Mouse (Mus musculus) liver, postnatal 0 days (tissue): ENCODE data around the gene Rab11fip5. TPM values are rescaled to one million over a fixed set of nuclear protein-coding genes. Genes with fewer than 3 reads are reported as not detected.

Experiments
- ATAC-seq: fragments of 200-750 bp; cut with Nextera tagmentation; 2 replicates; pipeline ENCODE4 v1.8.0; 2017; ENCODE audit warnings: mild to moderate bottlenecking, moderate library complexity
- DNase-seq: peaks from one replicate; pipeline ENCODE4 v3.0.0-alpha.2; 2016
- H3K27ac ChIP-seq: fragments of 300-500 bp; sonication (generic); 2 replicates; pipeline ENCODE4 v1.5.1; 2014; ENCODE audit warnings: antibody characterized with exemption, moderate library complexity, mild to moderate bottlenecking, low read depth
- H3K27me3 ChIP-seq: fragments of 300-500 bp; sonication (generic); 2 replicates; pipeline ENCODE4 v1.6.1; 2014; ENCODE audit warnings: low read length, control low read depth, mixed read lengths; ENCODE audit not compliant: insufficient read depth
- H3K36me3 ChIP-seq: fragments of 300-500 bp; sonication (generic); replicated peaks from 2 replicates; pipeline ENCODE4 v1.6.1; 2014; ENCODE audit warnings: mild to moderate bottlenecking, control low read depth, low read length, moderate library complexity, mixed read lengths; ENCODE audit not compliant: insufficient read depth
- H3K4me1 ChIP-seq: fragments of 300-500 bp; sonication (generic); 2 replicates; pipeline ENCODE4 v1.6.1; 2014; ENCODE audit warnings: antibody characterized with exemption, mild to moderate bottlenecking, control low read depth; ENCODE audit not compliant: insufficient read depth
- H3K4me2 ChIP-seq: fragments of 300-500 bp; sonication (generic); 2 replicates; pipeline ENCODE4 v1.6.1; 2014; ENCODE audit warnings: low read depth, mild to moderate bottlenecking, low read length, moderate library complexity, mixed read lengths
- H3K4me3 ChIP-seq: fragments of 300-500 bp; sonication (generic); 2 replicates; pipeline ENCODE4 v1.5.1; 2014; ENCODE audit warnings: low read depth, low read length
- H3K9ac ChIP-seq: fragments of 300-500 bp; sonication (generic); replicated peaks from 2 replicates; pipeline ENCODE4 v1.6.1; 2014; ENCODE audit warnings: mild to moderate bottlenecking, moderate library complexity
- H3K9me3 ChIP-seq: fragments of 300-500 bp; sonication (generic); 2 replicates; pipeline ENCODE4 v1.6.1; 2016; ENCODE audit warnings: mild to moderate bottlenecking, control low read depth, low read length, mixed read lengths
- CTCF ChIP-seq: sonication (generic); IDR thresholded peaks from 2 replicates; pipeline ENCODE4 v1.5.1; 2016; ENCODE audit warnings: antibody characterized with exemption, low read depth
- EP300 ChIP-seq: IDR thresholded peaks from 2 replicates; pipeline ENCODE4 v1.6.1; 2016; ENCODE audit warnings: antibody characterized with exemption, low read depth, mild to moderate bottlenecking
- WGBS: fragments of 180-500 bp; shearing (Covaris S2); extraction: QIAGEN DNeasy Blood & Tissue Kit; methylation state at CpG from one replicate; pipeline ENCODE4 v1.1.7; 2014; ENCODE audit not compliant: insufficient replicate concordance; 5-methylcytosine and 5-hydroxymethylcytosine counted together
- polyA plus RNA-seq: library from polyadenylated mRNA; unstranded; fragments of >200 nt; fragmentation: Nextera tagmentation; extraction: Ambion mirVana; gene quantifications from 2 replicates; pipeline ENCODE4 v1.2.1, GENCODE M21; 2015

The Rab11fip5 gene
- polyA plus RNA-seq, 1 experiment from 2014 or later, result 1.1 TPM

DNA sequence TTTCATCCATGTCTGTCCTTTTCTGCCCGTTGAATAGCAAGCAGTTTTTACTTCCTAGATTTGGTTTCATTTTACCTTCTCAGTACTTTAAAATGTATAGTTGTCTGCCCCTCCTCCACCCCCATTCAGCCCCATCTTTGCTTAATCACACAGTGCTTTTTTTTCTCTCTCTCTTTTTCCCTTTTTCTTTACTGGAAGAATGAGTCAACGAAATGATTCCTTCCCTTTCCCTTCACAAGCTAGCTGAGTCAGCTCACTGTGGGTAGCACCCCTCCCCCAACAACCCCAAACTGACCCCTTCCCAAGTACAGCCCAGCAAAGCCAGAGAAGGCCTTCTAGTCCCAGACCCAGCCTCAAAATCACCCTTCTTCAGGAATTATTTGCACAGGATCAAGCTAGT lies 49.3 kb downstream of the Rab11fip5 start:
- Histone ChIP-seq H3K27ac (no peak overlapping the region), H3K36me3 (no peaks in the 10 kb centered on the region), H3K27me3 (no peaks in the 10 kb centered on the region), H3K9me3 (no peaks in the 10 kb centered on the region), H3K4me3 (no peak overlapping the region), H3K9ac (no peak overlapping the region), H3K4me1 (peaks cover 11% of the 10 kb centered on the region), H3K4me2 (no peak overlapping the region)
- DNase-seq (no peak), ATAC-seq (no peak)
- WGBS, result 21% methylated on average over 2 of the region's 2 CpGs
- TF ChIP-seq EP300 (no peak), CTCF (no peak)

DNA sequence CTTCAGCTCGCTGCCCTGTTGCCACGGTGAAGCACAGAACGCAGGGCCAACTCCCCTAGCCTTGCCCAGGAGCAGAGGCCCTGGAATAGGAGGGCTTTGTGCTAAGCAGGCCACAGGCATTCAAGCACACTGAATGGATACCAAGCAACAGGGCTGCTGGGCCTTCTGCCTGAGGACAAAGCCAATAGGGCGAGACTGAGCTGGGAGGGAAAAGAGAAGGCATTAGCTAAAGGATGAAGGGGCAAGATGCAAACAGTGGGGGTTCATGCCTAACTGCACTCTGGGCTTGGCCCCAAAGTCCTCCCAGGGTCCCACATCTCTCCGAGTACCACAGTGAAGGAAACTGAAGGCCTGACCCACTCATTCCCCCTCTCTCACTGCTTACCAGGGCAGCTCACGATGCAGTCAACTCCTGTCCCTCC lies 54.0 kb downstream of the Rab11fip5 start:
- H3K36me3 ChIP-seq, result no peaks in the 10 kb centered on the region
- DNase-seq (no peak), ATAC-seq (no peak)
- no peaks in the 10 kb centered on the region for H3K27me3 ChIP-seq
- no peak overlapping the region for H3K4me2 ChIP-seq
- TF ChIP-seq EP300 (no peak), CTCF (no peak)
- peaks cover 2% of the 10 kb centered on the region; the same call in 1 of the 2 replicates for H3K4me1 ChIP-seq
- H3K27ac ChIP-seq, result no peak overlapping the region
- no peak overlapping the region for H3K9ac ChIP-seq
- WGBS, result 85% methylated on average over 6 of the region's 6 CpGs
- H3K9me3 ChIP-seq, result no peaks in the 10 kb centered on the region
- H3K4me3 ChIP-seq, result no peak overlapping the region

DNA sequence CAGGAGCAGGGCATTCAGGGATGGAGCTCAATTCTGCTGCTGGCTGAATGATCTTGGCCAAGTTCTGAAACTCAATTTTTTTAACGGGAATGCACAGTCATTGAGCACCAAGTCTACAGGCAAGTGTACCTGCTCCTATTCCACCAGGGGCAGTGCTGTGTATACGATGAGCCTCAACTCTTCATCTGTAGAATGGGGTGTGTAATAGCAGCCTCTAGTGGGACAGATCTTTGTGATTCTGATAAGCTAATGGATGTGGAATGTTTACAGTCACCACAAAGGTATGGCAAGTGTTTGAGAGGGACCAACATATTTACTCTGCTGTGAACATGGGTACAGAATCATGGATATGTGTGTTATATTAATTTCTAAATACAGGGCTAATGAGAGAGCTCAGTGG lies 58.2 kb downstream of the Rab11fip5 start:
- ATAC-seq (no peak), DNase-seq (no peak)
- WGBS, result 84% methylated on average over 2 of the region's 2 CpGs
- no peak for TF ChIP-seq CTCF
- no peak for TF ChIP-seq EP300
- no peaks in the 10 kb centered on the region for H3K9me3 ChIP-seq
- no peaks in the 10 kb centered on the region for H3K27me3 ChIP-seq
- H3K4me1 ChIP-seq, result no peaks in the 10 kb centered on the region
- no peak overlapping the region for H3K9ac ChIP-seq
- no peak overlapping the region for H3K4me3 ChIP-seq
- no peaks in the 10 kb centered on the region for H3K36me3 ChIP-seq
- H3K4me2 ChIP-seq, result no peak overlapping the region
- no peak overlapping the region for H3K27ac ChIP-seq

DNA sequence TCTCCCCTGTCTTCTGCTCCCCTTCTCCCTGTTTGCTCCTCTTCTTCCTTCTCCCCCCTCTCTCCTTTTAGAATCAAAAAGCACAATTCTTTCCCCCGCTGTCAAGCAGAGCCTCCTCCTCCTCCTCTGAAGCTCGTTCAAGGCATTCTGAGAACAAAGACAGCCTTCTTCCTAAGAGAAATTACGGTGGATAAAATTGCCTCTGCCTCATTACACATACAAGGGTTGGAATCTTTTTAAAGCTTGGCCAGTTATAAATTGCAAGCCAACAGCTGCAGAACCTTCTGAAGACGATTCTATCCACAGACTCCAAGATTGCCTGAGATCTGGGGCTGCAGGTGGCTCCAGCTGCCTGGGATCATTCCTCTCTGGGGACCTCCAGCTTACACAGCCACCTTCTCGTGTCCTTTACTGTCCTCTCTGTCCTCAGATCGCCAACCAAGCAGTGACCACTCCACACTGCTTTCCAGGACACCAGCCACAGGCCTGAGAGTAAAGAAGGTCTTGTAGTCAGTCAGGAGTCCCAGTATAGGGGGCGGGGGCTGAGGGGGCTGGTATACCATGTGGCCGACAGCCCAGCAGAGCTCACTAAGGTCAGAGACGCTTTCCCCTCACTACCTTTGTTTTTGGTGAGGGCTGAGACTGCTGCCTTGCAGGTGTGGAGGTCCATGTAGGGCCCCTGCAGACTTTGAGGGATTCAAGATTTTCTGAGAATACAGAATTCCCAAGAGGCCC lies 60.2 kb downstream of the Rab11fip5 start:
- H3K27ac ChIP-seq, result no peak overlapping the region
- H3K27me3 ChIP-seq, result no peaks in the 10 kb centered on the region
- no peaks in the 10 kb centered on the region for H3K9me3 ChIP-seq
- TF ChIP-seq CTCF (no peak), EP300 (no peak)
- H3K4me2 ChIP-seq, result no peak overlapping the region
- 75% methylated on average over 9 of the region's 9 CpGs for WGBS
- no peak overlapping the region for H3K9ac ChIP-seq
- no peak for ATAC-seq
- H3K36me3 ChIP-seq, result no peaks in the 10 kb centered on the region
- no peak overlapping the region for H3K4me3 ChIP-seq
- no peak for DNase-seq
- no peaks in the 10 kb centered on the region for H3K4me1 ChIP-seq

DNA sequence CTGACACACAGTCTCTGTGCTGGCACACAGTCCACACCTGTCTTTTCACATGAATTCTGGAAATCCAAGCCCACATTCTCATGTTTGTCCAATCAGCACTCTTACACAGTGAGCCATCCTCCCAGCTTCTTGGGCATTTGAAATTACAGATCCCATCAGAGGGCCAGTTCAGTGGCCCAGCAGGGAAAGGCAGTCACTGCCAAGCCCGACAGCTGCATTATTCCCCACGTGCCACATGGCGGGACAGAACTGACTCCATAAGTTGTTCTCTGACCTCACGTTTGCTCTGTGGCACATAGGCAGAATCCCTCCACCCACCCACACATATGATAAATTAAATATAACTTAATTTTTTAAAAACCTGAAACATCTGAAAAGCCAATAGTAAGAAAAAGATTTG lies 66.5 kb downstream of the Rab11fip5 start:
- no peak for ATAC-seq
- WGBS, result 83% methylated on average over 4 of the region's 4 CpGs
- TF ChIP-seq CTCF, result no peak
- no peak for TF ChIP-seq EP300

DNA sequence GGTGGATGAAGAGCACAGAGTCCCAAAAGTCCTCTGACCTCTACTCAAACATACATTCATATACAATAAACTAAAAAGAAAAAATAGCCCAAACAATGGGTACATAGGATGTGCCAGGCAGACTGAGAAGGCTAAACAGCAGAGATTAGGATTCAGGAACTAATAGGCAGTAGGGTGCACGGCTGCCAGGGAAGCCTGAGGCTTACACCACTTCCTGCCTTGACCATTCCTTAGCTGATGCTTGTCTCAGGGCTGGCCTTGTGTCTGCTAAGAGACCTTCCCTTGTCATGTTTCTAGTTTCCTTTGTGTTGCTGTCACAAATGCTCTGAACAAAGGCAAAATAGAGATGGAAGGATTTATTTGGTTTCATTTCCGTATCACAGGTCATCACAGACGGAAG lies 68.1 kb downstream of the Rab11fip5 start:
- Histone ChIP-seq H3K27me3 (no peaks in the 10 kb centered on the region), H3K9ac (no peak overlapping the region), H3K9me3 (no peaks in the 10 kb centered on the region), H3K4me1 (peaks cover 4% of the 10 kb centered on the region), H3K36me3 (no peaks in the 10 kb centered on the region), H3K4me3 (no peak overlapping the region), H3K4me2 (no peak overlapping the region), H3K27ac (no peak overlapping the region)
- WGBS, result 61% methylated on average over 3 of the region's 3 CpGs
- ATAC-seq, result no peak
- DNase-seq, result no peak
- TF ChIP-seq CTCF, result no peak
- TF ChIP-seq EP300, result no peak

More for the DNA sequence above, 66.5 kb downstream of the Rab11fip5 start:
- Histone ChIP-seq H3K4me2 (no peak overlapping the region), H3K4me3 (no peak overlapping the region), H3K27ac (no peak overlapping the region), H3K36me3 (no peaks in the 10 kb centered on the region), H3K4me1 (peaks cover 2% of the 10 kb centered on the region), H3K27me3 (no peaks in the 10 kb centered on the region), H3K9me3 (no peaks in the 10 kb centered on the region), H3K9ac (no peak overlapping the region)
- DNase-seq, result no peak
